Mouse (Mus musculus) embryo, embryonic 10.5 days (tissue): ENCODE data around the gene St5.

Source experiments
- DNase-seq: peaks from one replicate; pipeline ENCODE4 v3.0.0-alpha.2; 2015; ENCODE audit warnings: low spot score

The St5 gene

DNA sequence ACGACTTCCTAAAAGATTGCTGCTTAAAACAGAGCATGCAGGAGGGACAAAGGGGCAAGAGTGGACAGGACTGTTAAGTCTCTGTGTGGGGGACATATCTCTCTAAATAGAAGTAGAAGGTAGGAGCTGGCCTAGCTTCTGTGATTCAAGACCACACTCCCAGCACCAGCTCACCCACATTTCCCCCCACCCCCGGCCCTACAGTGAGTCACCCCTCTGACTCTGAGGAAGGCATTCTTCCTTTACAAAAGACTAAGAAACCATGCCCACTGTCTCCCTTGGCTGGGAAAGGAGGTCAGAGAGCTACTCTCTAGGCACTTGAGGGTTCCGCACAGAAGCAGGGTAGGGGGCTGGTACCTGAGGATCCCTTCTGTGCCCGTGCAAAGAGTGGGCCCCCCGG, 219.2 kb downstream of the St5 start:
- DNase-seq: no peak

GRCm38 (mm10) chr7:109480765-109481197, 222.6 kb downstream of the St5 start:
- DNase-seq: peak; percentile 63

GRCm38 (mm10) chr7:109477926-109478325, 225.5 kb downstream of the St5 start:
- DNase-seq: no peak
